Mouse (Mus musculus): ENCODE data around the gene Hmcn2. TPM values are rescaled to one million over a fixed set of nuclear protein-coding genes. Genes with fewer than 3 reads are reported as not detected.
A peak's percentile ranks its signal among the peaks of the same experiment; 100 is the strongest.

Gene Hmcn2
- polyA plus RNA-seq, 1 experiment from 2014 or later: 0.10 TPM

DNA sequence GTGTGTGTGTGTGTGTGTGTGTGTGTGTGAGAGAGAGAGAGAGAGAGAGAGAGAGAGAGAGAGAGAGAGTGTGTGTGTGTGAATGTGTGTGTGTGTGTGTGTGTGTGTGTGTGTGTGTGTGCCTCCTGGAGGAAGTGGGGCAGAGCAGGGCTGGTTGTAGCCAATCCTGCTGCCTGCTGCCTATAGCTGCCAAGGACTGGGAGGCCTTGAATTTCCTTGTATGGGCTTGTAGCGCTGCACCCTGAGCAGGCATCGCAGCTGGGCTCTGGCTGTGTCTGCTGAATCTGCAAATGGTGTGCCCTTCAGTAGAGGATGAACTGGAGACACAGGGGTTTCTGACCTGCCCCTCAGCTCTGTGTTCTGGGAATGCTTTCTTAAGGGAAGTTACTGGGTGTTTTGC, 3.9 kb downstream of the Hmcn2 start:
- ATAC-seq (ENCODE audit: low FRiP score) (no peak), DNase-seq (ENCODE audit: low spot score, missing footprints) (peak; percentile 31)
- 26% methylated on average over 2 of the region's 2 CpGs for WGBS
- Histone ChIP-seq H3K9ac (ENCODE audit: low read length) (no peak overlapping the region), H3K4me3 (ENCODE audit: low read depth, low read length) (no peak overlapping the region), H3K36me3 (ENCODE audit: control insufficient read depth, insufficient read depth, low read length) (no peaks in the 10 kb centered on the region), H3K9me3 (ENCODE audit: control insufficient read depth, low read length) (no peaks in the 10 kb centered on the region), H3K4me2 (no peak overlapping the region), H3K27me3 (ENCODE audit: control insufficient read depth, insufficient read depth, low read length) (peaks cover 37% of the 10 kb centered on the region), H3K27ac (ENCODE audit: low read depth, low read length) (no peak overlapping the region), H3K4me1 (ENCODE audit: control insufficient read depth, insufficient read depth, low read length) (no peaks in the 10 kb centered on the region)

DNA sequence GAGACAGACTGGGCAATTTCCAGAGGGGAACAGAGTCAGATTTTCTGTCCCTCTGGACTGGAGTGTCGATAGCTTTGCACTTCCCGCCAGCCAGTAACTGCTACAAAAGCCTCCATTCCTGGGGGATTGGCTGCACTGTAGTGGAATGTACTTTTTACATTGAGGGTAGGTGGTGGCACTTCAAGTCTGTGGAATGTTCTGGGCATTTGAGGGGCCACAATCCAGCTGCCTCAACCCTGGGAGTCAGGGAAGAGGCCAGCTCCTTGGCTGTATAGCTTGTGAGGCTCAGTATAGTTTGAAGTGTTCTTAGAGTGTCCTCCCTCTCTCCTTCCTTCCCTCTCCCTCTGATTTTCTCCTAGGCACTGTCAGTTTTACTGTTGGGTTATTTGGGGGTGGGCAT, 5.0 kb downstream of the Hmcn2 start:
- H3K27me3 ChIP-seq (ENCODE audit: control insufficient read depth, insufficient read depth, low read length): peaks cover 27% of the 10 kb centered on the region
- ATAC-seq (ENCODE audit: low FRiP score) (no peak), DNase-seq (ENCODE audit: low spot score, missing footprints) (no peak)
- H3K9ac ChIP-seq (ENCODE audit: low read length): no peak overlapping the region
- H3K36me3 ChIP-seq (ENCODE audit: control insufficient read depth, insufficient read depth, low read length): no peaks in the 10 kb centered on the region
- H3K27ac ChIP-seq (ENCODE audit: low read depth, low read length): no peak overlapping the region
- WGBS: 78% methylated on average over 2 of the region's 2 CpGs
- no peak overlapping the region for H3K4me2 ChIP-seq
- no peaks in the 10 kb centered on the region for H3K4me1 ChIP-seq (ENCODE audit: control insufficient read depth, insufficient read depth, low read length)
- no peaks in the 10 kb centered on the region for H3K9me3 ChIP-seq (ENCODE audit: control insufficient read depth, low read length)
- H3K4me3 ChIP-seq (ENCODE audit: low read depth, low read length): no peak overlapping the region

DNA sequence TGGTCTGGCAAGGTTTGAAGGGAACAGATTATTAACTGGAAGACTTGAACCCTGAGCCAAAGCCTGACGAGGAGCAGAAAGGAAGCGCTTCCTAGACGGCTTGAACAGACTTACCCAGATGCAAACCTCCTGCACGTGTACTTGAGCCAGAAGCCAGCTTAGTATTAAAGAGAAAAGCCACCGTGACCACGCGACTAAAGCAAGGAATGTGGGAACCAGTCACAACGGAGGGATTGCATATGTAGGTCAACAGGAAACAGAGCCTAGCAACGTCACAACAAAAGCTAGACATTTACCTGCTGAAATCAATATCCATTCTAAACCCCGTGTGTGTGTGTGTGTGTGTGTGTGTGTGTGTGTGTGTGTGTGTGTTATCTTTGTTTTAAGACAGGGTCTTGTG, 13.0 kb downstream of the Hmcn2 start:
- Histone ChIP-seq H3K36me3 (ENCODE audit: control insufficient read depth, insufficient read depth, low read length) (no peaks in the 10 kb centered on the region), H3K27me3 (ENCODE audit: control insufficient read depth, insufficient read depth, low read length) (peaks cover 2% of the 10 kb centered on the region; the same call in 1 of the 2 replicates), H3K9me3 (ENCODE audit: control insufficient read depth, low read length) (no peaks in the 10 kb centered on the region), H3K4me2 (no peak overlapping the region), H3K27ac (ENCODE audit: low read depth, low read length) (no peak overlapping the region), H3K4me1 (ENCODE audit: control insufficient read depth, insufficient read depth, low read length) (no peaks in the 10 kb centered on the region), H3K9ac (ENCODE audit: low read length) (no peak overlapping the region), H3K4me3 (ENCODE audit: low read depth, low read length) (no peak overlapping the region)
- 34% methylated on average over 10 of the region's 10 CpGs for WGBS
- ATAC-seq (ENCODE audit: low FRiP score): no peak
- DNase-seq (ENCODE audit: low spot score, missing footprints): peak; percentile 84

DNA sequence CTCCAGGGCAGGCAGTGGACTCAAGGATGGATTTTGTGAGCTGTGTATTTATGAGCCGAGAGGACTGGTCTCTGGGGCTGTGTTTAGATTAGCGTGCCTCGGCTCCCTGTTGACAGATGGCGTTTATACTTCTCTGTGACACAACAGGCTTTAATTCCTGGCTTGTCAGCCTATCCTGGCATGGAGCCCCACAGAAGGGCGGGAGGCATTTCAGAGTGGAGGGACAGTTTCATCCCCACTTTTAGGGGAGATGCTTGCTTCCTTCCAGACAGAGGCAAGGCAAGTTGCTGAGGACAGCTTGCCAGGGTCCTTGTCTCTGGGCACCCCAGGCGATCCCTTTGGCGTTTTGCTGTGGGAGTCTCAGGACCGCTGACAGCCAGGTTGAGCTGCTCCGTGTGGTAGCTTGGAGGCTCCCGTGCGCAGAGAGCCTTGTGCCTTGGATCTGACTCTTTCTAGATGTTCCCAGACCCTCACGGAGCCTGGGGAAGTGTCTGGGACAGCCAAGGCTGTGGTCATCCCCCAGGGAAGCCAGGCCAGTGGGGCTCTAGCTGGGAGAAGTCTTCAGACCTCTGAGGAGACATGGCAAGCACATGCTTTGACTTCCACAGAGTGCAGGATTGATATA, 23.6 kb downstream of the Hmcn2 start:
- WGBS: 66% methylated on average over 12 of the region's 12 CpGs
- Histone ChIP-seq H3K36me3 (ENCODE audit: control insufficient read depth, insufficient read depth, low read length) (no peaks in the 10 kb centered on the region), H3K4me1 (ENCODE audit: control insufficient read depth, insufficient read depth, low read length) (no peaks in the 10 kb centered on the region), H3K4me2 (no peak overlapping the region), H3K27me3 (ENCODE audit: control insufficient read depth, insufficient read depth, low read length) (no peaks in the 10 kb centered on the region), H3K4me3 (ENCODE audit: low read depth, low read length) (no peak overlapping the region), H3K9ac (ENCODE audit: low read length) (no peak overlapping the region), H3K27ac (ENCODE audit: low read depth, low read length) (no peak overlapping the region), H3K9me3 (ENCODE audit: control insufficient read depth, low read length) (no peaks in the 10 kb centered on the region)
- DNase-seq (ENCODE audit: low spot score, missing footprints) (no peak), ATAC-seq (ENCODE audit: low FRiP score) (no peak)

DNA sequence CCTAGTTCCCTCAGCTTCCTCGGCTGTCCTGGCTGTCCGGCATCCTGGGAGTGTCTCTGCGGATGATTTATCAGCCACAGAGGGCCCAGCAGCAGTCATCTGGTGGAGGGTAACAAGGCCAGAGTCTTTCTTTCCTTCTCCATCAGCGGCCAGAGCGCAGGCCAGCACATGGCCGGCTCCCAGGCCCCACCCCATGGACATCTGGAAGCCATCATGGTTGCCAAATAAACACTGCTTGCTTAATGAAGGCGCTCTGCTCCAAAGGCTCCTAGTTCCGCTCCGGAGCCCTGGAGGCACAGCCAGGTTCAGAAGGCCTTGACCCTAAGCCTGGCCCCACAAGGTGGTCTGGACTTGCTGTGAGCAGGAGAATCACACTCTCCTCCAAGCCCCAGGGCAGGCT, 25.6 kb downstream of the Hmcn2 start:
- Histone ChIP-seq H3K4me3 (ENCODE audit: low read depth, low read length) (no peak overlapping the region), H3K9me3 (ENCODE audit: control insufficient read depth, low read length) (no peaks in the 10 kb centered on the region), H3K4me2 (no peak overlapping the region), H3K27ac (ENCODE audit: low read depth, low read length) (no peak overlapping the region), H3K4me1 (ENCODE audit: control insufficient read depth, insufficient read depth, low read length) (no peaks in the 10 kb centered on the region), H3K9ac (ENCODE audit: low read length) (no peak overlapping the region), H3K27me3 (ENCODE audit: control insufficient read depth, insufficient read depth, low read length) (no peaks in the 10 kb centered on the region), H3K36me3 (ENCODE audit: control insufficient read depth, insufficient read depth, low read length) (no peaks in the 10 kb centered on the region)
- WGBS: 82% methylated on average over 9 of the region's 9 CpGs
- DNase-seq (ENCODE audit: low spot score, missing footprints) (no peak), ATAC-seq (ENCODE audit: low FRiP score) (no peak)

DNA sequence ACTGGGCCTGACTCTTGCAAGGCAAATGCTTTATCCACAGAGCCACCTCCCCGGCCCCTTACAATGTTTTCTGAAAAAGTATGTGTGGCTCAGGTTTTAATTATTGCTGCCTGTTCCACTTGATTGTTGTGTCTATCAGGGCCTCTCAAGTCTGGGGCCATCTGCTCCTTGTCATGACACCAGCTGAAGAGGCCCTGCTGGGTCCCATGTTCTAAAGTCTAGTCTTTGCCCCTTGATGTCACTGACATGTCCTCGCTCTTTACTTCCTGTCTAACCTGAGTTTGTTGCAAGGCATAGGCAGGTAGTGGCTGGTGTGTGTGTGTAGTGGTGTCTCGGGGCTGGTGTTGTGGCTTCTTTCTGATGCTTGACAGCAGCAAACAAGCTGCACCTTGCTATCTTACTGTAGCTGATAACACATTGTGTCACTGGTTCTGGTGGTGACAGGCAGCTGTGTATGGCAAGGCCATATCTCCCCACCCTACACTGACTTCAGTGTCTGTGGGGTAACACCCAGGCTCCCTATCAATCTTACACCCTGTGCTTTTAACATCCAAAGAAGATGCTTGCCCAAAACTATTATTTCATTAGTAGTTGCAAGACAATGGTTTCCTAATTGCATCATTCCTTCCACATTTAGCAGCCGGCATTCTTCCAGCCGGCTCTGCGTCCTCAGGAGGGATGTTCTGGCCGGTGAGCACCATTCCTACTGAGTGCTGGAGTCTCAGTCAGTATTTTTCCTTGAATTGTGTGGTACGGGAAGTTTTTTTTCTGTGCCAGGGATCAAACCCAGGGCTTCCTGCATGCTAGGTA, 27.7 kb downstream of the Hmcn2 start:
- Histone ChIP-seq H3K36me3 (ENCODE audit: control insufficient read depth, insufficient read depth, low read length) (no peaks in the 10 kb centered on the region), H3K9ac (ENCODE audit: low read length) (no peak overlapping the region), H3K4me2 (no peak overlapping the region), H3K27ac (ENCODE audit: low read depth, low read length) (no peak overlapping the region), H3K4me1 (ENCODE audit: control insufficient read depth, insufficient read depth, low read length) (no peaks in the 10 kb centered on the region), H3K9me3 (ENCODE audit: control insufficient read depth, low read length) (no peaks in the 10 kb centered on the region), H3K27me3 (ENCODE audit: control insufficient read depth, insufficient read depth, low read length) (no peaks in the 10 kb centered on the region), H3K4me3 (ENCODE audit: low read depth, low read length) (no peak overlapping the region)
- ATAC-seq (ENCODE audit: low FRiP score) (no peak), DNase-seq (ENCODE audit: low spot score, missing footprints) (no peak)
- WGBS: 74% methylated on average over 8 of the region's 8 CpGs

DNA sequence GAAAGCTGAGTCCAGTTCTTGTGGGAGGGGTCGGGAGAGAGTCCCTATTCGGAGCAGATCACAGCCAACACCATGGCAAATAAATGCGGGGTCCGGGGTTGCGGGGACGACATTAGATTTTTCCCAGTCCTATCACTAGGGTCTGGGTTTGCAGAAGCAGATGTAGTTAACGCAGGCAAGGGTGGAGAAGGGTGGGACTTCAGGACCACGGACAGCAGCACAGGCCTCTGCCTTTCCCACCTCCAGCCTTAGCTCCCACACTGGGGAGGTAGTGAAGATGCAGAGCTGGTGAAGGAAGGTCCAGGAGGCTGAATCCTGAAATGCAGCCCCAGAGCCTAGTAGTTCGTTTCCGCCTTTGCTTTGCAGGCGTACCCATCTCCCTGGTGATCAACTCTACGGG, 31.9 kb downstream of the Hmcn2 start:
- no peak for ATAC-seq (ENCODE audit: low FRiP score)

DNA sequence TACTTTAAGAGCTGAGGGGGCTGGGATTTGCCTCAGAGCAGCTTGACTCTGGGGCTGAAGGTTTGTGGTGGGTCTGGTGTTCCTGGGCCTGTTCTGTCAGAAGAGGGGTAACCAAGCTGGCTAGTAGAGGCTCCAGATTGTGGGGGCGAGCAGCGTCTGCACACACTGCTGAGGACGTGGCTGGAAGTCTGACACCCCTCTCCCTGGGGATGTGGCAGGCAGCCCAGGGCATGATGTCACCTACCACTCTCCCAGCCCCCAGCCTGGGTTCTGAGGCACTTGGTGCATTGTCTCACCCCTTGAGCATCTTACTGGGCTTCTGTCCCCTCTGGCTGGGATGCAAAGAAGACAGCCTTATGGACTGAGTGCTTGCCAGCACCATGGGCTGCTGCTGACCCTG, 34.2 kb downstream of the Hmcn2 start:
- H3K9ac ChIP-seq (ENCODE audit: low read length): no peak overlapping the region
- H3K36me3 ChIP-seq (ENCODE audit: control insufficient read depth, insufficient read depth, low read length): no peaks in the 10 kb centered on the region
- ATAC-seq (ENCODE audit: low FRiP score) (no peak), DNase-seq (ENCODE audit: low spot score, missing footprints) (no peak)
- no peak overlapping the region for H3K4me3 ChIP-seq (ENCODE audit: low read depth, low read length)
- H3K4me2 ChIP-seq: no peak overlapping the region
- WGBS: 71% methylated on average over 3 of the region's 3 CpGs
- no peaks in the 10 kb centered on the region for H3K4me1 ChIP-seq (ENCODE audit: control insufficient read depth, insufficient read depth, low read length)
- H3K27ac ChIP-seq (ENCODE audit: low read depth, low read length): no peak overlapping the region
- no peaks in the 10 kb centered on the region for H3K27me3 ChIP-seq (ENCODE audit: control insufficient read depth, insufficient read depth, low read length)
- no peaks in the 10 kb centered on the region for H3K9me3 ChIP-seq (ENCODE audit: control insufficient read depth, low read length)

More for the DNA sequence above, 31.9 kb downstream of the Hmcn2 start:
- H3K9me3 ChIP-seq (ENCODE audit: control insufficient read depth, low read length): no peaks in the 10 kb centered on the region
- no peak overlapping the region for H3K9ac ChIP-seq (ENCODE audit: low read length)
- no peak overlapping the region for H3K4me2 ChIP-seq
- H3K4me1 ChIP-seq (ENCODE audit: control insufficient read depth, insufficient read depth, low read length): no peaks in the 10 kb centered on the region
- H3K36me3 ChIP-seq (ENCODE audit: control insufficient read depth, insufficient read depth, low read length): no peaks in the 10 kb centered on the region
- no peak overlapping the region for H3K27ac ChIP-seq (ENCODE audit: low read depth, low read length)
- 40% methylated on average over 12 of the region's 12 CpGs for WGBS
- H3K4me3 ChIP-seq (ENCODE audit: low read depth, low read length): no peak overlapping the region
- no peak for DNase-seq (ENCODE audit: low spot score, missing footprints)
- no peaks in the 10 kb centered on the region for H3K27me3 ChIP-seq (ENCODE audit: control insufficient read depth, insufficient read depth, low read length)

DNA sequence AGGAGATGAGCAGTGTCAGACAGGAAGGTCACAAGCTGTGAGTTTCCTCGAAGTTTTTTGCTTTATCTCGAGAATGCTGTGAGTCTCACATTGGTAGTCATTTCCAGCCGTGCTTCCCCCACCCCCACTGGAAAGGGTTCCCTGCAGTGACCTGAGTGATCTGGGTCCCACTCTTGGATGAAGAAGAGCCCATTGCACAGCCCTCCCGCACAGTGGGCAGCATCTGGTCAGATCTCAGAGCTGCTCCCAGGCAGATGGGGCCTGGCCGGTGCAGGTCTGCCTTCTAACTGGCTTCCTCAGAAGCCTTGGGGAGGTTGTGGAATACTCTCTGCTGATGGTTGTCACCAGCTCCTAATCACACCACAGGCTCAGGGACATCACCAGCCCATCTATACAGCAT, 34.6 kb downstream of the Hmcn2 start:
- no peaks in the 10 kb centered on the region for H3K4me1 ChIP-seq (ENCODE audit: control insufficient read depth, insufficient read depth, low read length)
- H3K4me2 ChIP-seq: no peak overlapping the region
- no peak overlapping the region for H3K4me3 ChIP-seq (ENCODE audit: low read depth, low read length)
- WGBS: 75% methylated on average over 5 of the region's 5 CpGs
- ATAC-seq (ENCODE audit: low FRiP score) (no peak), DNase-seq (ENCODE audit: low spot score, missing footprints) (no peak)
- H3K9me3 ChIP-seq (ENCODE audit: control insufficient read depth, low read length): no peaks in the 10 kb centered on the region
- no peak overlapping the region for H3K27ac ChIP-seq (ENCODE audit: low read depth, low read length)
- no peaks in the 10 kb centered on the region for H3K27me3 ChIP-seq (ENCODE audit: control insufficient read depth, insufficient read depth, low read length)
- H3K9ac ChIP-seq (ENCODE audit: low read length): no peak overlapping the region
- H3K36me3 ChIP-seq (ENCODE audit: control insufficient read depth, insufficient read depth, low read length): no peaks in the 10 kb centered on the region
